Mouse (Mus musculus) heart, adult 2 months (tissue): ENCODE measurements around the gene Mfn2. TPM values are rescaled to one million over a fixed set of nuclear protein-coding genes. Genes with fewer than 3 reads are reported as not detected.
A peak's percentile ranks its signal among the peaks of the same experiment; 100 is the strongest.

Experiments used
- DNase-seq, 2 experiments: peaks; one replicate each; pipeline ENCODE4 v3.0.0; 2021
- H3K27ac ChIP-seq: fragments of 200-600 bp; 2 replicates; pipeline ENCODE4 v1.8.1; 2022
- H3K27me3 ChIP-seq: fragments of 200-500 bp; 2 replicates; pipeline ENCODE4 v1.6.1; 2012; ENCODE audit warnings: mild to moderate bottlenecking, low read length, inconsistent platforms, mixed read lengths; ENCODE audit not compliant: control insufficient read depth, insufficient read depth
- H3K36me3 ChIP-seq: fragments of 200-500 bp; 2 replicates; pipeline ENCODE4 v1.6.1; 2012; ENCODE audit warnings: low read length, inconsistent platforms; ENCODE audit not compliant: control insufficient read depth, insufficient read depth
- H3K4me1 ChIP-seq: fragments of 200-500 bp; 2 replicates; pipeline ENCODE4 v1.6.1; 2011; ENCODE audit warnings: low read length; ENCODE audit not compliant: control insufficient read depth, insufficient read depth
- H3K4me3 ChIP-seq: fragments of 200-600 bp; 2 replicates; pipeline ENCODE4 v1.8.1; 2022
- H3K79me2 ChIP-seq: fragments of 200-500 bp; replicated peaks from 2 replicates; pipeline ENCODE4 v1.6.1; 2012; ENCODE audit warnings: mild to moderate bottlenecking, inconsistent platforms, low read length, moderate library complexity, mixed read lengths; ENCODE audit not compliant: control insufficient read depth, insufficient read depth
- H3K9ac ChIP-seq: fragments of 200-500 bp; 2 replicates; pipeline ENCODE4 v1.6.1; 2012; ENCODE audit warnings: low read depth, mild to moderate bottlenecking, control low read depth, inconsistent platforms, low read length, mixed read lengths
- CTCF ChIP-seq: fragments of 200-600 bp; IDR thresholded peaks from 2 replicates; pipeline ENCODE4 v1.8.1; 2022; ENCODE audit warnings: antibody characterized with exemption, mild to moderate bottlenecking, moderate library complexity
- EP300 ChIP-seq: fragments of 200-500 bp; IDR thresholded peaks from 2 replicates; pipeline ENCODE4 v1.6.1; 2011; ENCODE audit warnings: low read depth, low read length, control low read depth; ENCODE audit not compliant: insufficient read depth
- POLR2A ChIP-seq: fragments of 200-500 bp; IDR thresholded peaks from 2 replicates; pipeline ENCODE4 v1.6.1; 2011; ENCODE audit warnings: mild to moderate bottlenecking, low read depth, low read length, control low read depth; ENCODE audit not compliant: insufficient read depth
- WGBS: fragments of 180-500 bp; shearing (Covaris S2); methylation state at CpG from one replicate; pipeline ENCODE4 v1.1.7; 2018; 5-methylcytosine and 5-hydroxymethylcytosine counted together
- intact Hi-C: fragments of 180-260 bp; cut with DNase I; formaldehyde crosslinking; loops from one replicate; pipeline ENCODE4 v1.15.1; 2025
- polyA plus RNA-seq: library from polyadenylated mRNA; depleted of rRNA; stranded (reverse); fragments of >200 nt; gene quantifications from 2 replicates; pipeline ENCODE4 v1.2.3, GENCODE M21; 2012
- total RNA-seq, 2 experiments: library from RNA; stranded (reverse); gene quantifications; 2 replicates each; pipeline ENCODE4 v1.2.3; 2021

Gene Mfn2
- total and polyA plus RNA-seq, 3 experiments = 395 to 697 (median 626) TPM

- intact Hi-C loops = no loop called here
- Histone ChIP-seq H3K79me2 (peaks cover 3% of the 10 kb centered on the region), H3K27ac (no peak overlapping the region; the same call in 1 of the 2 replicates), H3K4me1 (peaks cover 2% of the 10 kb centered on the region; the same call in 1 of the 2 replicates), H3K27me3 (no peaks in the 10 kb centered on the region), H3K4me3 (no peak overlapping the region), H3K9ac (no peak overlapping the region), H3K36me3 (peaks cover 15% of the 10 kb centered on the region; the same call in 1 of the 2 replicates)
- DNase-seq = no peak
- no peak for TF ChIP-seq CTCF
- TF ChIP-seq EP300 = no peak
- TF ChIP-seq POLR2A = no peak
- 59% methylated on average over 3 of the region's 3 CpGs for WGBS
Measured at GRCm38 (mm10) chr4:147884138-147884537, 20.4 kb downstream of the Mfn2 start.

- WGBS = 53% methylated on average over 6 of the region's 6 CpGs
- intact Hi-C loops = no loop called here
- Histone ChIP-seq H3K36me3 (peaks cover 11% of the 10 kb centered on the region; the same call in 1 of the 2 replicates), H3K4me3 (no peak overlapping the region), H3K4me1 (no peaks in the 10 kb centered on the region; the same call in 1 of the 2 replicates), H3K9ac (no peak overlapping the region), H3K27me3 (no peaks in the 10 kb centered on the region), H3K79me2 (peaks cover 3% of the 10 kb centered on the region), H3K27ac (0 out of 2 replicates have a peak overlapping the region, but pooled peaks have one; percentile 9)
- no peak for DNase-seq
- TF ChIP-seq POLR2A = no peak
- no peak for TF ChIP-seq CTCF
- TF ChIP-seq EP300 = no peak
Measured at GRCm38 (mm10) chr4:147883041-147883440, 21.5 kb downstream of the Mfn2 start.

GRCm38 (mm10) chr4:147881792-147882191 is 22.7 kb downstream of the Mfn2 start:
- Histone ChIP-seq H3K4me1 (no peaks in the 10 kb centered on the region; the same call in 1 of the 2 replicates), H3K9ac (no peak overlapping the region), H3K4me3 (no peak overlapping the region), H3K36me3 (peaks cover 8% of the 10 kb centered on the region; the same call in 1 of the 2 replicates), H3K79me2 (peaks cover 3% of the 10 kb centered on the region), H3K27ac (no peak overlapping the region), H3K27me3 (no peaks in the 10 kb centered on the region)
- WGBS = 84% methylated on average over 7 of the region's 7 CpGs
- intact Hi-C loops = no loop called here
- TF ChIP-seq EP300 = no peak
- TF ChIP-seq POLR2A = no peak
- TF ChIP-seq CTCF = no peak
- DNase-seq = no peak

GRCm38 (mm10) chr4:147879865-147880264 is 24.6 kb downstream of the Mfn2 start:
- H3K4me3 ChIP-seq = no peak overlapping the region
- no peaks in the 10 kb centered on the region for H3K27me3 ChIP-seq
- H3K36me3 ChIP-seq = peaks cover 8% of the 10 kb centered on the region; the same call in 1 of the 2 replicates
- no peak overlapping the region for H3K9ac ChIP-seq
- H3K79me2 ChIP-seq = peaks cover 3% of the 10 kb centered on the region
- no peak overlapping the region for H3K27ac ChIP-seq
- TF ChIP-seq CTCF (no peak), EP300 (no peak), POLR2A (no peak)
- intact Hi-C loops = no loop called here
- WGBS = 50% methylated on average over 5 of the region's 5 CpGs
- H3K4me1 ChIP-seq = no peaks in the 10 kb centered on the region; the same call in none of the 2 replicates
- no peak for DNase-seq

GRCm38 (mm10) chr4:147879456-147879855 is 25.0 kb downstream of the Mfn2 start:
- Histone ChIP-seq H3K9ac (no peak overlapping the region), H3K27me3 (no peaks in the 10 kb centered on the region), H3K27ac (no peak overlapping the region), H3K4me1 (no peaks in the 10 kb centered on the region; the same call in none of the 2 replicates), H3K4me3 (no peak overlapping the region), H3K79me2 (peaks cover 3% of the 10 kb centered on the region), H3K36me3 (peaks cover 8% of the 10 kb centered on the region; the same call in 1 of the 2 replicates)
- TF ChIP-seq POLR2A = no peak
- 41% methylated on average over 2 of the region's 2 CpGs for WGBS
- no peak for DNase-seq
- intact Hi-C loops = no loop called here

- peaks cover 8% of the 10 kb centered on the region; the same call in 1 of the 2 replicates for H3K36me3 ChIP-seq
- TF ChIP-seq EP300 = no peak
- no peak for TF ChIP-seq CTCF
- TF ChIP-seq POLR2A = no peak
- no peak overlapping the region for H3K9ac ChIP-seq
- no peak overlapping the region for H3K27ac ChIP-seq
- 97% methylated on average over 9 of the region's 9 CpGs for WGBS
- no peaks in the 10 kb centered on the region for H3K27me3 ChIP-seq
- peaks cover 3% of the 10 kb centered on the region for H3K79me2 ChIP-seq
- H3K4me3 ChIP-seq = no peak overlapping the region
- no peaks in the 10 kb centered on the region; the same call in none of the 2 replicates for H3K4me1 ChIP-seq
- intact Hi-C loops = no loop called here
- no peak for DNase-seq
Measured at GRCm38 (mm10) chr4:147878537-147878936, 26.0 kb downstream of the Mfn2 start.
